Mouse (Mus musculus) limb, embryonic 12.5 days (tissue): ENCODE measurements around the gene Cep290. TPM values are rescaled to one million over a fixed set of nuclear protein-coding genes. Genes with fewer than 3 reads are reported as not detected.

Source experiments
- ATAC-seq: fragments of 200-750 bp; cut with Nextera tagmentation; 2 replicates; pipeline ENCODE4 v1.8.0; 2017; ENCODE audit warnings: low read depth, moderate TSS enrichment; ENCODE audit not compliant: insufficient number of reproducible peaks, insufficient read depth, low FRiP score, low TSS enrichment
- H3K27ac ChIP-seq: fragments of 300-500 bp; sonication (generic); 2 replicates; pipeline ENCODE4 v1.5.1; 2016; ENCODE audit warnings: mild to moderate bottlenecking, moderate library complexity
- H3K27me3 ChIP-seq: fragments of 300-500 bp; sonication (generic); 2 replicates; pipeline ENCODE4 v1.6.1; 2016; ENCODE audit warnings: mild to moderate bottlenecking, moderate library complexity
- H3K36me3 ChIP-seq: fragments of 300-500 bp; sonication (generic); 2 replicates; pipeline ENCODE4 v1.6.1; 2016; ENCODE audit warnings: mild to moderate bottlenecking, moderate library complexity
- H3K4me1 ChIP-seq: fragments of 300-500 bp; sonication (generic); replicated peaks from 2 replicates; pipeline ENCODE4 v1.6.1; 2016
- H3K4me2 ChIP-seq: fragments of 300-500 bp; sonication (generic); 2 replicates; pipeline ENCODE4 v1.6.1; 2016; ENCODE audit warnings: mild to moderate bottlenecking, moderate library complexity
- H3K4me3 ChIP-seq: fragments of 300-500 bp; sonication (generic); replicated peaks from 2 replicates; pipeline ENCODE4 v1.5.1; 2016; ENCODE audit warnings: mild to moderate bottlenecking
- H3K9ac ChIP-seq: fragments of 300-500 bp; sonication (generic); replicated peaks from 2 replicates; pipeline ENCODE4 v1.6.1; 2016; ENCODE audit warnings: mild to moderate bottlenecking, moderate library complexity
- H3K9me3 ChIP-seq: fragments of 300-500 bp; sonication (generic); 2 replicates; pipeline ENCODE4 v1.6.1; 2016; ENCODE audit warnings: mild to moderate bottlenecking, moderate library complexity
- WGBS: fragments of 180-500 bp; shearing (Covaris S2); methylation state at CpG from one replicate; pipeline ENCODE4 v1.1.7; 2016; 5-methylcytosine and 5-hydroxymethylcytosine counted together
- polyA plus RNA-seq: library from polyadenylated mRNA; unstranded; fragments of >200 nt; fragmentation: Nextera tagmentation; extraction: Ambion mirVana; gene quantifications from 2 replicates; pipeline ENCODE4 v1.2.1, GENCODE M21; 2016

Cep290 gene
- polyA plus RNA-seq, 1 experiment from 2014 or later = 7.0 TPM

DNA sequence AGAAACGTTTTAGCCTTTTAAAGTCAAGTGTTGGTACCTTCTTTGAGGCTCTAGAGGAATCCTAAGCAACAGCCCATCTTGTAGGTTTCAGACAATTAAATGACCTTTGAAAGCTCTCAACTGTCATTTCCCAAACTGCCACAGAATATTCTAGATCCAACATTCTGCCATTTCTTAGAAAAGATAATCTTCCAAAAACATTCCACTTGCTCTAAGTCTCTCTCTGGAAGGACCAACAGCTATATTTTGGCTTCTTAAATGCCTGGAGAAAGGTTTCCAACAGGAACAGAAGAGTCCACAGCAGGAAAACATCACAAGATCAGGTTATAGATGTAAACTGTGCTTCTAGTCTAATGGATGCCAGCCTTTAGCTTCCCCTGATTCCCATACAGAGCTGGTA is 103.0 kb downstream of the Cep290 start, which contains the start of the genes 4930430F08Rik and 1700017N19Rik:
TSS of gene 4930430F08Rik (minus strand) at position 101 of the 400 bp plus-strand sequence.
TSS of gene 1700017N19Rik (plus strand) at position 162 of the 400 bp plus-strand sequence.
- H3K4me2 ChIP-seq = peak within 1 kb of the TSS; percentile 65
- H3K4me3 ChIP-seq = peak within 1 kb of the TSS; percentile 67
- no peaks in the 10 kb centered on the region for H3K27me3 ChIP-seq
- peaks cover 7% of the 10 kb centered on the region for H3K4me1 ChIP-seq
- H3K9me3 ChIP-seq = no peaks in the 10 kb centered on the region
- H3K27ac ChIP-seq = no peak within 1 kb of the TSS
- no peaks in the 10 kb centered on the region for H3K36me3 ChIP-seq
- H3K9ac ChIP-seq = no peak within 1 kb of the TSS
- 85% methylated on average over 1 of the region's 1 CpGs for WGBS
- ATAC-seq = no peak

DNA sequence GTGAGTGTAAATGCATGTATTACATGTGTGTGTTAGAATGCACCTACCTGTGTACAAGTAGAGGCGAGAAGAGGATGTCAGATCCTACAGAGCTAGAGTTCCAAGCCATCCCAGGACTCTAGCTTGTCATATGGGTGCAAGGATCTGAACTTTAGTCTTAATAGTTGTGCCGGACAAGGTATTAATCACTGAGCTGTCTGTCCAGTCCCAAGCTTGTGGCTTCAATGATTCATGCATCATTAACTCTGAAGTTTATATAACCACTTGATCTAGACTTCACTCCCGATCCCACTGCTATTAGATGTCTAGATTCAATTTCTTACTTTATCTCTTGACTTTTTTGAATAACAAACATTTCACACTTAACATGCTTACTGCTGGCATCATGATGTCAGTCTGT is 111.0 kb downstream of the Cep290 start:
- WGBS = 78% methylated on average over 3 of the region's 3 CpGs
- ATAC-seq = no peak
- Histone ChIP-seq H3K27me3 (no peaks in the 10 kb centered on the region), H3K9ac (no peak overlapping the region), H3K27ac (no peak overlapping the region), H3K36me3 (no peaks in the 10 kb centered on the region), H3K4me3 (no peak overlapping the region), H3K9me3 (no peaks in the 10 kb centered on the region), H3K4me2 (no peak overlapping the region), H3K4me1 (no peaks in the 10 kb centered on the region)

DNA sequence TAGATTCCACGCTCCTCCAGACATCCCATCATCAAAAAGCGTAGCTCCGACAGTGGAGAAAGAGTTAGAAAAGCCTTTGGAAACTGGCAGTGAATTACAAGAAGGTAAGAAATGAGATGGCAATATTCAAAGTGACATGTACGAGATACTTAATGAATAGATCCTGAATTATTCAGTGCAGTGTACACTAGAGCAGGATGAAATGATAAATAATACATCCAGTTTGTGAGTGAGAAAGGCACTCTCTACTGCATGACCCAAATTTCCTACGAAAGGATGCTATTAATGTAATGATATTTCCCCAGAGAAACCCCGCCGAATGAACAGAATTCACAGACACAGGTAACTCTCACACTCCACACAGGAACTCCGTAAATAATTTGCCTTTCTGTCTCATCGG is 116.2 kb downstream of the Cep290 start:
- no peak overlapping the region for H3K27ac ChIP-seq
- H3K4me2 ChIP-seq = no peak overlapping the region
- no peaks in the 10 kb centered on the region for H3K27me3 ChIP-seq
- ATAC-seq = no peak
- WGBS = 88% methylated on average over 9 of the region's 9 CpGs
- no peaks in the 10 kb centered on the region for H3K36me3 ChIP-seq
- no peaks in the 10 kb centered on the region for H3K4me1 ChIP-seq
- H3K9me3 ChIP-seq = no peaks in the 10 kb centered on the region
- no peak overlapping the region for H3K4me3 ChIP-seq
- H3K9ac ChIP-seq = no peak overlapping the region

DNA sequence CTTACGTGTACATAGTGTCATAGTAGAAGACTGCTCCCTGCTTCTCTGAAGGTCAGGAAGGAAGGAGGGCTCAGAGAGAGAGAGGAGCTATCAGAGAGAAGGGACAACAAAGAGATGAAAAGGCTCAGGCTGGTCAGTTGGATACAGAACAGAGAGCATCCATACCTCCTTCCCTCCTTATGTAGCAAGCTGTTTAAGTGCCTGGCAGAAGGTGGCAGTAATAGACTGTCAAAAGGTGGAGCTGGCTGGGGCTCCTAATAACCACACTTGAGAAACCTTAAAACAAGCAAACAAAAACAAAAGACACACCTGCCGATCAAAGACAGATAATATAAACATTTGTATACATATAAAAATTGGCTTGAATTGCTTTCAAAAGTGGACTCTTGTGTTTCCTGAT is 116.9 kb downstream of the Cep290 start:
- no peaks in the 10 kb centered on the region for H3K27me3 ChIP-seq
- H3K36me3 ChIP-seq = no peaks in the 10 kb centered on the region
- no peaks in the 10 kb centered on the region for H3K9me3 ChIP-seq
- no peaks in the 10 kb centered on the region for H3K4me1 ChIP-seq
- 60% methylated on average over 2 of the region's 2 CpGs for WGBS
- no peak overlapping the region for H3K27ac ChIP-seq
- H3K4me3 ChIP-seq = no peak overlapping the region
- no peak overlapping the region for H3K4me2 ChIP-seq
- no peak for ATAC-seq
- no peak overlapping the region for H3K9ac ChIP-seq

DNA sequence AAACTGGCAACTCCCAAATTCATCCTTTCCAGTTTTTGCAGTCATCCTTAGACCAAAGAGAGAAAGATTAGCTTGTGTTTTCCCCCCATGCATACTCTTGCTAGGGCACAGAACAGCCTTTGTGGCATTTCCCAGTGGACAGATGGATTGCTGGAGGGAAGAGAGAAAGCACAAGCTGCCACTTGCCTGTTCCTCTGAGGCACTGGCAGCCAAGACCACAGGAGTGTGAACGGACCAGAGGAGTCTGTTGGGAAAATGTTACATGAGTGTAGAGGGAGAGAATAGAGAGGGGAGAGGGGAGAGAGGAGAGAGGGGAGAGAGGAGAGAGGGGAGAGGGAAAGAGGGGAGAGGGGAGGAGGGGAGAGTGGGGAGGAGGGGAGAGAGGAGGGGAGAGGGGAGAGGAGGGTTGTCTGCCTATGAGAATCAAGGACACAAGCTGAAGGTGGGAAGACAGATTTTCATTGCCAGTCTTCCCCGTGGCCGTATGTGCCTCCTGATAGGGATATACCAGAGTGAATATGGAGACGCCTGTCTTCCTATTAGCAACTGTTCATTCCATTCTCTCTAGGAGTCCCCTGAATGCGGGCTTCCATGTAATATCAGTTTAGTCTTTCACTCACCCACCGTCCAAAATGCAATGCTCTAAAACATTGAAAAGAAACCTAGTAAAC is 130.0 kb downstream of the Cep290 start:
- WGBS = 71% methylated on average over 6 of the region's 6 CpGs
- no peak for ATAC-seq
- Histone ChIP-seq H3K9ac (no peak overlapping the region), H3K36me3 (no peaks in the 10 kb centered on the region), H3K4me2 (no peak overlapping the region), H3K4me1 (0 out of 2 replicates have a peak, but pooled peaks cover 3% of the 10 kb centered on the region), H3K27me3 (no peaks in the 10 kb centered on the region), H3K27ac (no peak overlapping the region), H3K4me3 (no peak overlapping the region), H3K9me3 (no peaks in the 10 kb centered on the region)

DNA sequence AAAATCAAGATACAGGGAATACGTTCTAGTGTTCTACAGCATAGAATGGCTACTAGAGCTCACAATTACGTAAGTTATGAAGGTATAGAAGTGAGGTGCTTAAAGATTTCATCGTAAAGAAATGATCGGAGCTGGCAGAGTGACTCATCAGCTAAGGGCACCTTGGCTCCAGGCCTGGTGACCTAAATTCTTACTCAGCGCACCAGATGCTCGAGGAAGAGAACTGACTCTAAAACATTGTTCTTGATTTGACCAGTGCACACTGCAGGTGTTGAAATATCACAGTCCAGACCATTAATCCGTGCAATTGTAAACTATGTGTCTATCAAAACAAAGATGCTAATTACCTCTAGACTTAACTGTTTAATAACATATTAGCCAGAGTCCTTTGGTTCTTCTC is 132.1 kb downstream of the Cep290 start:
- H3K4me3 ChIP-seq = no peak overlapping the region
- no peaks in the 10 kb centered on the region for H3K9me3 ChIP-seq
- no peak overlapping the region for H3K4me2 ChIP-seq
- WGBS = 87% methylated on average over 7 of the region's 7 CpGs
- H3K27me3 ChIP-seq = no peaks in the 10 kb centered on the region
- H3K36me3 ChIP-seq = no peaks in the 10 kb centered on the region
- H3K27ac ChIP-seq = no peak overlapping the region
- no peak for ATAC-seq
- 0 out of 2 replicates have a peak, but pooled peaks cover 3% of the 10 kb centered on the region for H3K4me1 ChIP-seq
- H3K9ac ChIP-seq = no peak overlapping the region

DNA sequence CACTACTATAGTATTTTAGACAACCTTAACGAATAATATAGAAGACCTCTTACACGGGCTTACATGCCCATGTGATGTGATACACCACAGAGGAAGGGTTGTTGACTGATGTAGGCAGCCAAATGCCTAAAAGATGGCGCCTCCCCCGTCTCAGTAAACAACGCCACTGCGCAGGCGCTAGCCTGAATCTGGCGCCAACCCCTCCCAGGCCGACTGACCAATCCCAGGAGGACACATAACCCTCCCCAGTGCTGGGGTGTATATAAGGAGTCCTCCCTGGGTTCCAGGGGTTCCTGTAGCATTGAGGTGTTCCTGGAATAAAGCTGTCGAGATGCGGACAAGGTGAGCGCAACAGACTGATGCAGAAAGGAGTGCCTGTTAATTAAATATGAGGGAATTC is 132.7 kb downstream of the Cep290 start:
- ATAC-seq = no peak
- H3K27me3 ChIP-seq = no peaks in the 10 kb centered on the region
- H3K27ac ChIP-seq = no peak overlapping the region
- H3K4me3 ChIP-seq = no peak overlapping the region
- H3K36me3 ChIP-seq = no peaks in the 10 kb centered on the region
- no peak overlapping the region for H3K9ac ChIP-seq
- H3K4me1 ChIP-seq = 0 out of 2 replicates have a peak, but pooled peaks cover 3% of the 10 kb centered on the region
- no peaks in the 10 kb centered on the region for H3K9me3 ChIP-seq
- H3K4me2 ChIP-seq = no peak overlapping the region
- 93% methylated on average over 12 of the region's 12 CpGs for WGBS

DNA sequence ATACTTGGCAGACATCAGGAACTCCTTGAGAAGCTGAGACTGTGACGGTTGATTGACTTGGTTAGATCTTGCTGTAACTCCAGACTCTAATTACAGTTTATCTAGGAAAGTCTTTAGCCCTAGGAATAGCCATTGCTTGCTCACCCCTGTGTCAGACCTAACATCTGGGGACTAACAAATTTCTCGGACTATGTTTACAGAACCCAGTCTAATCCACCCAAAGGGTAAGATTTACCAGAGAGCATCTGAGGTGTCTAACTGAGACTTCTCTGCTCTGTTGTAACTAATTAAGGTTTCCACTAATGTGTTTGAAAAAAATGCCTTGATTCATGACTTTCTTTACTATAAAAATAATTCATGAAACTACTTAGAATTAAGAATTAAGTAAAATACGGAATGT is 135.1 kb downstream of the Cep290 start:
- Histone ChIP-seq H3K4me3 (no peak overlapping the region), H3K4me2 (no peak overlapping the region), H3K27ac (no peak overlapping the region), H3K36me3 (no peaks in the 10 kb centered on the region), H3K9ac (no peak overlapping the region), H3K27me3 (no peaks in the 10 kb centered on the region), H3K9me3 (no peaks in the 10 kb centered on the region), H3K4me1 (0 out of 2 replicates have a peak, but pooled peaks cover 3% of the 10 kb centered on the region)
- no peak for ATAC-seq
- WGBS = 64% methylated on average over 3 of the region's 3 CpGs

Other genes with a start within 250 kb of the Cep290 start
- gene Gm4301, start 151.9 kb upstream of the Cep290 start, polyA plus RNA-seq = not detected in 2 replicates
- not detected in 2 replicates for gene Gm4302, start 146.7 kb upstream of the Cep290 start, polyA plus RNA-seq
- gene Gm4303, start 141.6 kb upstream of the Cep290 start, polyA plus RNA-seq = not detected in 2 replicates
- not detected in 2 replicates for gene Gm4305, start 136.5 kb upstream of the Cep290 start, polyA plus RNA-seq
- not detected in 2 replicates for gene Gm4307, start 126.2 kb upstream of the Cep290 start, polyA plus RNA-seq
- gene Gm4312, start 105.0 kb upstream of the Cep290 start, polyA plus RNA-seq = not detected in 2 replicates
- gene Tmtc3, start 208 bp upstream of the Cep290 start, polyA plus RNA-seq = 21.7 and 28.6 TPM in 2 replicates
- gene 4930430F08Rik, start 102.9 kb downstream of the Cep290 start, polyA plus RNA-seq = 8.1 and 9.2 TPM in 2 replicates
- gene 1700017N19Rik, start 102.9 kb downstream of the Cep290 start, polyA plus RNA-seq = not detected in 2 replicates